Mouse (Mus musculus) bone marrow, adult 2 months (tissue): ENCODE data around the gene Azi2.

Experiments
- CTCF ChIP-seq: fragments of 200-500 bp; IDR thresholded peaks from 2 replicates; pipeline ENCODE4 v1.5.1; 2011; ENCODE audit warnings: low read length, control low read depth; ENCODE audit not compliant: control insufficient read depth, insufficient read depth
- POLR2A ChIP-seq: fragments of 200-500 bp; IDR thresholded peaks from 2 replicates; pipeline ENCODE4 v1.6.1; 2011; ENCODE audit warnings: low read depth, mild to moderate bottlenecking, control low read depth, low read length, borderline replicate concordance; ENCODE audit not compliant: control insufficient read depth

GRCm38 (mm10) chr9:118040218-118041021 lies at the start of gene Azi2:
- TF ChIP-seq POLR2A: peak; percentile 76; the same call in 1 of the 2 replicates
- TF ChIP-seq CTCF: peak; percentile 83
